Mouse (Mus musculus) embryonic facial prominence, embryonic 12.5 days (tissue): ENCODE results near the gene Rnaset2a. TPM values are rescaled to one million over a fixed set of nuclear protein-coding genes. Genes with fewer than 3 reads are reported as not detected.
"Not testable (repeated sequence)": the region's sequence is repeated elsewhere in the genome, so short reads cannot be mapped to it uniquely, and the experiment has no call there.

Source experiments
- ATAC-seq: fragments of 200-750 bp; cut with Nextera tagmentation; 2 replicates; pipeline ENCODE4 v1.8.0; 2017; ENCODE audit not compliant: insufficient number of reproducible peaks, insufficient read depth, low FRiP score, low TSS enrichment
- H3K27ac ChIP-seq: fragments of 300-500 bp; sonication (generic); 2 replicates; pipeline ENCODE4 v1.5.1; 2016; ENCODE audit warnings: mild to moderate bottlenecking
- H3K27me3 ChIP-seq: fragments of 300-500 bp; sonication (generic); 2 replicates; pipeline ENCODE4 v1.6.1; 2016; ENCODE audit warnings: mild to moderate bottlenecking, moderate library complexity
- H3K36me3 ChIP-seq: fragments of 300-500 bp; sonication (generic); 2 replicates; pipeline ENCODE4 v1.6.1; 2016; ENCODE audit warnings: mild to moderate bottlenecking
- H3K4me1 ChIP-seq: fragments of 300-500 bp; sonication (generic); 2 replicates; pipeline ENCODE4 v1.6.1; 2016
- H3K4me2 ChIP-seq: fragments of 300-500 bp; sonication (generic); replicated peaks from 2 replicates; pipeline ENCODE4 v1.6.1; 2016; ENCODE audit warnings: mild to moderate bottlenecking, moderate library complexity
- H3K4me3 ChIP-seq: fragments of 300-500 bp; sonication (generic); 2 replicates; pipeline ENCODE4 v1.5.1; 2016; ENCODE audit warnings: mild to moderate bottlenecking
- H3K9ac ChIP-seq: fragments of 300-500 bp; sonication (generic); 2 replicates; pipeline ENCODE4 v1.6.1; 2016; ENCODE audit warnings: mild to moderate bottlenecking, moderate library complexity
- H3K9me3 ChIP-seq: fragments of 300-500 bp; sonication (generic); 2 replicates; pipeline ENCODE4 v1.6.1; 2016; ENCODE audit warnings: mild to moderate bottlenecking, moderate library complexity
- WGBS: fragments of 180-500 bp; shearing (Covaris S2); methylation state at CpG from one replicate; pipeline ENCODE4 v1.1.7; 2016; 5-methylcytosine and 5-hydroxymethylcytosine counted together
- polyA plus RNA-seq: library from polyadenylated mRNA; unstranded; fragments of >200 nt; fragmentation: Nextera tagmentation; extraction: Ambion mirVana; gene quantifications from 2 replicates; pipeline ENCODE4 v1.2.1, GENCODE M21; 2016

The Rnaset2a gene
- polyA plus RNA-seq, 1 experiment from 2014 or later, result 22.0 TPM

GRCm38 (mm10) chr17:8091320-8091719 is 56.6 kb downstream of the Rnaset2a start:
- not testable (repeated sequence) for H3K27me3 ChIP-seq, H3K4me3 ChIP-seq, H3K27ac ChIP-seq, H3K4me2 ChIP-seq, H3K4me1 ChIP-seq, ATAC-seq, H3K36me3 ChIP-seq, H3K9ac ChIP-seq, H3K9me3 ChIP-seq
- WGBS, result 87% methylated on average over 14 of the region's 14 CpGs

- not testable (repeated sequence) for H3K36me3 ChIP-seq, ATAC-seq, H3K27me3 ChIP-seq, H3K4me3 ChIP-seq, H3K4me1 ChIP-seq, H3K9ac ChIP-seq, H3K4me2 ChIP-seq, H3K9me3 ChIP-seq, H3K27ac ChIP-seq
- 90% methylated on average over 2 of the region's 2 CpGs for WGBS
Observed at GRCm38 (mm10) chr17:8069847-8070246, 78.0 kb downstream of the Rnaset2a start.

Other genes with a start within 250 kb of the Rnaset2a start
- gene Tagap, start 222.1 kb downstream of the Rnaset2a start, polyA plus RNA-seq, result 0.60 and 0.69 TPM in 2 replicates
- gene Rsph3a, start 202.5 kb downstream of the Rnaset2a start, polyA plus RNA-seq, result 50.0 and 55.3 TPM in 2 replicates
- 0.29 and 0.83 TPM in 2 replicates for gene Gm49673, start 309 bp downstream of the Rnaset2a start, polyA plus RNA-seq
- gene Fgfr1op, start 17.4 kb upstream of the Rnaset2a start, polyA plus RNA-seq, result 43.2 and 43.5 TPM in 2 replicates
- 0.32 TPM in 1 of 2 replicates, not detected in the other for gene Ccr6, start 87.9 kb upstream of the Rnaset2a start, polyA plus RNA-seq
- 122 and 129 TPM in 2 replicates for gene Mpc1, start 134.8 kb upstream of the Rnaset2a start, polyA plus RNA-seq
- gene Sft2d1, start 163.0 kb upstream of the Rnaset2a start, polyA plus RNA-seq, result 60.6 and 64.6 TPM in 2 replicates
- gene Prr18, start 189.4 kb upstream of the Rnaset2a start, polyA plus RNA-seq, result 0.58 and 1.1 TPM in 2 replicates
- gene T2, start 207.9 kb upstream of the Rnaset2a start, polyA plus RNA-seq, result 0.93 and 1.2 TPM in 2 replicates